Mouse (Mus musculus): ENCODE measurements around the gene Mgat4b.

Gene Mgat4b

GRCm38 (mm10) chr11:50198916-50199315 lies 11.8 kb upstream of the Mgat4b start:
- no peak for DNase-seq (ENCODE audit: extremely low read depth, low read depth)

- no peak for DNase-seq (ENCODE audit: extremely low read depth, low read depth)
Measured at GRCm38 (mm10) chr11:50200613-50201012, 10.1 kb upstream of the Mgat4b start.

- no peak for DNase-seq (ENCODE audit: extremely low read depth, low read depth)
Measured at GRCm38 (mm10) chr11:50201590-50201989, 9.1 kb upstream of the Mgat4b start.

- DNase-seq (ENCODE audit: extremely low read depth, low read depth): no peak
Measured at GRCm38 (mm10) chr11:50203302-50203827, 7.3 kb upstream of the Mgat4b start.

- no peak for DNase-seq (ENCODE audit: extremely low read depth, low read depth)
Measured at GRCm38 (mm10) chr11:50205434-50205833, 5.3 kb upstream of the Mgat4b start.

GRCm38 (mm10) chr11:50206037-50206436 lies 4.7 kb upstream of the Mgat4b start:
- no peak for DNase-seq (ENCODE audit: extremely low read depth, low read depth)

- DNase-seq (ENCODE audit: extremely low read depth, low read depth): no peak
Measured at GRCm38 (mm10) chr11:50207344-50207743, 3.3 kb upstream of the Mgat4b start.

GRCm38 (mm10) chr11:50208039-50208438 lies 2.7 kb upstream of the Mgat4b start:
- DNase-seq (ENCODE audit: extremely low read depth, low read depth): no peak

GRCm38 (mm10) chr11:50210101-50210504 lies 587 bp upstream of the Mgat4b start:
- DNase-seq (ENCODE audit: extremely low read depth, low read depth): peak; percentile 87

GRCm38 (mm10) chr11:50211322-50212059 lies 801 bp downstream of the Mgat4b start:
- no peak for DNase-seq (ENCODE audit: extremely low read depth, low read depth)

- DNase-seq (ENCODE audit: extremely low read depth, low read depth): no peak
Measured at GRCm38 (mm10) chr11:50212060-50212739, 1.5 kb downstream of the Mgat4b start.

GRCm38 (mm10) chr11:50212848-50213758 lies 2.4 kb downstream of the Mgat4b start:
- no peak for DNase-seq (ENCODE audit: extremely low read depth, low read depth)

GRCm38 (mm10) chr11:50214631-50215030 lies 3.9 kb downstream of the Mgat4b start:
- no peak for DNase-seq (ENCODE audit: extremely low read depth, low read depth)

GRCm38 (mm10) chr11:50215633-50216032 lies 4.9 kb downstream of the Mgat4b start:
- no peak for DNase-seq (ENCODE audit: extremely low read depth, low read depth)

- DNase-seq (ENCODE audit: extremely low read depth, low read depth): no peak
Measured at GRCm38 (mm10) chr11:50216724-50217366, 6.2 kb downstream of the Mgat4b start.

- DNase-seq (ENCODE audit: extremely low read depth, low read depth): no peak
Measured at GRCm38 (mm10) chr11:50217811-50218210, 7.1 kb downstream of the Mgat4b start.

- DNase-seq (ENCODE audit: extremely low read depth, low read depth): no peak
Measured at GRCm38 (mm10) chr11:50219833-50220232, 9.1 kb downstream of the Mgat4b start.

GRCm38 (mm10) chr11:50222559-50223276 lies 12.0 kb downstream of the Mgat4b start:
- no peak for DNase-seq (ENCODE audit: extremely low read depth, low read depth)

- DNase-seq (ENCODE audit: extremely low read depth, low read depth): peak; percentile 53
Measured at GRCm38 (mm10) chr11:50223783-50224662, 13.3 kb downstream of the Mgat4b start.

Measured in MEL-GATA-1-ER (cell line).